Mouse (Mus musculus) hindbrain, embryonic 10.5 days (tissue): ENCODE data around the gene Erc2. TPM values are rescaled to one million over a fixed set of nuclear protein-coding genes. Genes with fewer than 3 reads are reported as not detected.

Experiments used
- DNase-seq: peaks from one replicate; pipeline ENCODE4 v3.0.0-alpha.2; 2017; ENCODE audit warnings: low spot score
- H3K27ac ChIP-seq: fragments of 300-500 bp; sonication (generic); 2 replicates; pipeline ENCODE4 v1.5.1; 2016; ENCODE audit warnings: mild to moderate bottlenecking, moderate library complexity
- H3K27me3 ChIP-seq: fragments of 300-500 bp; sonication (generic); 2 replicates; pipeline ENCODE4 v1.6.1; 2016; ENCODE audit warnings: mild to moderate bottlenecking; ENCODE audit not compliant: poor library complexity, insufficient read depth, severe bottlenecking
- H3K36me3 ChIP-seq: fragments of 300-500 bp; sonication (generic); 2 replicates; pipeline ENCODE4 v1.6.1; 2016; ENCODE audit warnings: mild to moderate bottlenecking, moderate library complexity
- H3K4me1 ChIP-seq: fragments of 300-500 bp; sonication (generic); replicated peaks from 2 replicates; pipeline ENCODE4 v1.6.1; 2016; ENCODE audit warnings: mild to moderate bottlenecking
- H3K4me3 ChIP-seq: fragments of 300-500 bp; sonication (generic); 2 replicates; pipeline ENCODE4 v1.5.1; 2016; ENCODE audit warnings: mild to moderate bottlenecking, moderate library complexity
- H3K9me3 ChIP-seq: fragments of 300-500 bp; sonication (generic); 2 replicates; pipeline ENCODE4 v1.6.1; 2016; ENCODE audit warnings: mild to moderate bottlenecking, moderate library complexity
- WGBS: fragments of 180-500 bp; shearing (Covaris S2); methylation state at CpG from one replicate; pipeline ENCODE4 v1.1.7; 2016; 5-methylcytosine and 5-hydroxymethylcytosine counted together
- polyA plus RNA-seq: library from polyadenylated mRNA; unstranded; fragments of >200 nt; fragmentation: Nextera tagmentation; extraction: Ambion mirVana; gene quantifications from 2 replicates; pipeline ENCODE4 v1.2.1, GENCODE M21; 2016

Gene Erc2
- polyA plus RNA-seq, 1 experiment from 2014 or later = 15.3 TPM

DNA sequence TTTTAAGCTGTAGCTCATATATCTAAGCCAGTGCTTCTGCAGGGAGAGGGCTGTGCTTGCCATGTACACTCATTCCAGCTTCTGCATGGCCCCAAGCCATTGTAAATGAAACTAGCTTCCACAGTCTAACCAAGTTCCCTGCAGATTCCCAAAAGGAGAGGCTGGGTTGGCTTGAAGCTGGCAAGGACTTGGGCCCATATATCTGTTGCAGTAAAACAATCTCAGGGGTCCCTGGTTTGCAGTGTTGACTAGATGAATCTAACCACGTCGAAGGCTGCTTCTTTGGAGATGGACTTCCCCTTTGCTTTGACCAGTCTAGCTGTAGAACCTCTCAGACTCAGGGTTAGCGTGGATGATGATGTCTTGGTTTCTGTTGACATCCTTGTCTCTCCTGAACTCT lies 716.9 kb downstream of the Erc2 start:
- Histone ChIP-seq H3K4me1 (peaks cover 4% of the 10 kb centered on the region), H3K27me3 (no peaks in the 10 kb centered on the region)
- WGBS = 99% methylated on average over 3 of the region's 3 CpGs

DNA sequence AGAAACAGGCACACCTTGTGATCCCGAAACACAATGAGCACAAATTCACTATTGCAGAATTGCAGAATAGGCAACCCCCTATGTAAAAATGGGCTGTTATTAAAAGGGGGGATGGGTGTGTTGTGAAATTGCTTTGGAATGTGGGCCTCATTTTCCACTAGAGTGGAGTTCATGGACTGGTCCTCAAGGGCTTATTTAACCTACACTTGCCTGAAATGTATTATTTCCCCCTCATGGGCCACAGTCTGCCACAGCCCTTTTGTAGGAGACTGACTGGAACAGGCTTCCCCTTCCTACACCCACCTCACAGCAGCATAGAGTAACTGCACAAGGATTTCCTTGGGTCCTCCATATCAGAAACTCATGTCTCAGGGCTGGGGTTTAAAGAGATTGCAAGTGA lies 726.9 kb downstream of the Erc2 start:
- 80% methylated on average over 1 of the region's 1 CpGs for WGBS
- Histone ChIP-seq H3K36me3 (no peaks in the 10 kb centered on the region), H3K27me3 (no peaks in the 10 kb centered on the region), H3K9me3 (no peaks in the 10 kb centered on the region), H3K4me1 (peaks cover 9% of the 10 kb centered on the region; the same call in 1 of the 2 replicates), H3K27ac (no peak overlapping the region), H3K4me3 (no peak overlapping the region)
- DNase-seq = no peak

More for the DNA sequence above, 716.9 kb downstream of the Erc2 start:
- no peaks in the 10 kb centered on the region for H3K36me3 ChIP-seq
- DNase-seq = no peak
- no peak overlapping the region for H3K27ac ChIP-seq
- no peak overlapping the region for H3K4me3 ChIP-seq
- no peaks in the 10 kb centered on the region for H3K9me3 ChIP-seq

DNA sequence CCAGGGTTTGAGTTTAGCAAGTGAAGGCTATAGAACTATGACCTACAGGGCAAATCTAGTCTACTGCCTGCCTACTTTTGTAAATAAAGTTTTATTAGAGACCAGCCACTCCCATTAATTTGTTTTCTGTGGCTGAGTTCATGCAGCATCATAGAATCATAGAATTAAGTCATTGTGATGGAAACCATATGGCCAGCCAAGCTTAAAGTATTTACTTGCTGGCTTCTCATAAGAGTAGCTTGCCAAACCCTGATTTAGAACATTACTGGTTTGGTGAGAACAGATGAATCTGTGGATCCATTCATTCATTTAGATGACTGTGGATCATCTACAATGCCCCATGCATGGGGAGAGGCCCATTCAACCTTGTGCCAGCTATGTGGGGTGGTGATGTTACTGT lies 733.8 kb downstream of the Erc2 start:
- DNase-seq = no peak
- Histone ChIP-seq H3K4me3 (no peak overlapping the region), H3K27ac (no peak overlapping the region), H3K4me1 (no peaks in the 10 kb centered on the region), H3K27me3 (no peaks in the 10 kb centered on the region), H3K9me3 (no peaks in the 10 kb centered on the region), H3K36me3 (no peaks in the 10 kb centered on the region)

DNA sequence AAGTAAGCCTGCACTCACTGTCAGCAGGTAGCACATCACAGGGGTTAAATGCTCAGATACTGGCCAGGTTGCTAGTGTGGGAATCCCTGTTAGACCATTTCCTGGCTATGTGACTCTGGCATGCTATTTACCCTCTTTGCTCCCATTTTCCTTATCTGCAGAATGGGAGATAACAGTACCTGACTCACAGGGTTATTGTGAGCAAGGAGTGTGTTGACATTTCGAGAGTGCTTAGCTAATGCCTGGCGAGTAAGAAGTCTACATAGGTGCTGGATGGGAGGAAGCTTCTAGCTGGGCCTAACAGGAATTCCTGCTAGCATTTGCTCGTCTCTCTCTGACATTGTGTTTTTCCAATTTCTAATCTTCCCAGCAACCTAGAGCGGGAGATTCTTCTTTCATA lies 737.3 kb downstream of the Erc2 start:
- DNase-seq = no peak
- Histone ChIP-seq H3K9me3 (no peaks in the 10 kb centered on the region), H3K36me3 (no peaks in the 10 kb centered on the region), H3K27ac (no peak overlapping the region), H3K4me1 (no peaks in the 10 kb centered on the region), H3K27me3 (no peaks in the 10 kb centered on the region), H3K4me3 (no peak overlapping the region)
- 82% methylated on average over 4 of the region's 4 CpGs for WGBS

DNA sequence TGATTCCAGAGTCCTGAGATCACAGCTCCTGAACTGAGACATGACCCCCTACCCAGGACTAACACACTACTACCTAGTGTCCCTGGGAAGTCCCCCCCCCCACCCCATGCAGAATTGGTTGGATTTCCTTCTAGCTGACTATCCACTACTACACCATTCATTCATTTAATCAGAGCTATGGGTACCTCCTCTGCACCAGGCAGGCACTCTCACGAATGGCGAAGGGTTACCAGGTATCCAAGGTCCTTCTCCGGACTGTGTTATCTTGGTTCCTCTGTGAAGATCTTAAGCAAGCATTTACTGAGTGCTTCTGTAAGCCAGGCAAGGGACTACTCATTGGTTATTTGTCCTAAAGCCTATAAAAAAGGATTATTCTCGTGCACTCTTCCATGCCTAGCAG lies 737.8 kb downstream of the Erc2 start:
- no peak overlapping the region for H3K4me3 ChIP-seq
- no peaks in the 10 kb centered on the region for H3K4me1 ChIP-seq
- no peak for DNase-seq
- H3K27me3 ChIP-seq = no peaks in the 10 kb centered on the region
- WGBS = 92% methylated on average over 4 of the region's 4 CpGs
- no peaks in the 10 kb centered on the region for H3K9me3 ChIP-seq
- H3K27ac ChIP-seq = no peak overlapping the region
- no peaks in the 10 kb centered on the region for H3K36me3 ChIP-seq

DNA sequence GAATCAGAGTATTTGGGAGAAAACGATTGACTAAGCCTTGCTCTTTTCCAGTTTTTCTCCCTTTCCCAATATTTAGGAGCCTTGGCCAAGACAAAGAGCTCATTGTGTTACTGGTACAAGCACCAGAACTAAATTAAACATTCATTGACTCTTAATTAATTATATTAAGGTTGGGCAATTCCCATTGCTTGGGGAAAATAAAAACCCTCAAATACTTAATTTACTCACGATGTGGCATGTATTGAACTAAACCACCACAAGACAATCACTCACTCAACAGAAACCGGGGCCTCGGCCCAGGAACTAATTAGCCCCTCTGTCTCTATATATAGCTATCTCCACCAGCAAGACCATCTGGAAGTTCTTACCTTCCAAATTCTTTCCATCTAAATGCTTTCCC lies 740.1 kb downstream of the Erc2 start:
- Histone ChIP-seq H3K4me1 (no peaks in the 10 kb centered on the region), H3K36me3 (no peaks in the 10 kb centered on the region), H3K4me3 (no peak overlapping the region), H3K27ac (no peak overlapping the region), H3K9me3 (no peaks in the 10 kb centered on the region), H3K27me3 (no peaks in the 10 kb centered on the region)
- WGBS = 77% methylated on average over 4 of the region's 4 CpGs
- DNase-seq = no peak

DNA sequence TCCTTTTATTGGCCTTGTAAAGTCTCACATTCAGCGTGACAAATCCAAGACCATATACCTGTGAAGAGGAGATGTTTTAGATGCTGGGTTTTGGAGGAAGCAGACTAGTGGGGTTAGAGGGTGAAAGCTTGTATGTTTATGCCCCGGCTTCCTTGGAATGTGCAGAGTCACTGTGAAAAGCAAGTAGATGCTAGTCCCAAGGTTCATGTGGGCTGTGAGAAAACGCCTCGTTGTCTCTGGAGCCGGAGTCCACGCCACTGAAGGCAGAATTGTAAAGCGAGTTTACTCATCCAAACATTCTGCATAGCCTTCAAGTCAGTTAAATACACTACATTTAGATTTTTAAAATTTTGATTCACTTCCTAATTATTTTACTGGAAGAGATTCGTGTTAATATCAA lies 748.5 kb downstream of the Erc2 start:
- 83% methylated on average over 8 of the region's 8 CpGs for WGBS
- Histone ChIP-seq H3K4me1 (peaks cover 8% of the 10 kb centered on the region), H3K27ac (no peak overlapping the region), H3K27me3 (peaks cover 67% of the 10 kb centered on the region), H3K4me3 (no peak overlapping the region), H3K9me3 (no peaks in the 10 kb centered on the region), H3K36me3 (no peaks in the 10 kb centered on the region)
- DNase-seq = no peak

DNA sequence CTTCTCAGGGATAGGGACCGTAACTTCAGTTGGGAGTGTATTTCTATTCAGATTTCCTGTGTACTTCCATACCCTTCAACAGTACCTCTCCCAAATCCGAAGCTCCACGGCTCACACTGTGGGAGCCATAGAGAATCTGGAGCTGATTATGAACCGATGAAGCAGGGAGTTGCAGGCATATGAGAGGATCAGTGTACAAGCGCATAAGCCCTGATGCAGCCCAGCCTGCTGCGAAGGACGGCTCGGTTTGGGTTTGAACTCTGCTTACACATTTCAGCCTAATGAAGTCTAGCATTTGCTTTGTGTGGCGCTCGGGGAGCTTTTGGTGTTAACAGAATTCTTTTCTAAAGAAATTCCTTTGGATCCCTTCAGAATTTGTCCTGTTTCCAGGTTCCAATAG lies 749.4 kb downstream of the Erc2 start:
- no peaks in the 10 kb centered on the region for H3K9me3 ChIP-seq
- no peak for DNase-seq
- H3K27ac ChIP-seq = no peak overlapping the region
- no peaks in the 10 kb centered on the region for H3K36me3 ChIP-seq
- 82% methylated on average over 10 of the region's 10 CpGs for WGBS
- H3K27me3 ChIP-seq = peaks cover 68% of the 10 kb centered on the region
- no peak overlapping the region for H3K4me3 ChIP-seq
- peaks cover 18% of the 10 kb centered on the region for H3K4me1 ChIP-seq

DNA sequence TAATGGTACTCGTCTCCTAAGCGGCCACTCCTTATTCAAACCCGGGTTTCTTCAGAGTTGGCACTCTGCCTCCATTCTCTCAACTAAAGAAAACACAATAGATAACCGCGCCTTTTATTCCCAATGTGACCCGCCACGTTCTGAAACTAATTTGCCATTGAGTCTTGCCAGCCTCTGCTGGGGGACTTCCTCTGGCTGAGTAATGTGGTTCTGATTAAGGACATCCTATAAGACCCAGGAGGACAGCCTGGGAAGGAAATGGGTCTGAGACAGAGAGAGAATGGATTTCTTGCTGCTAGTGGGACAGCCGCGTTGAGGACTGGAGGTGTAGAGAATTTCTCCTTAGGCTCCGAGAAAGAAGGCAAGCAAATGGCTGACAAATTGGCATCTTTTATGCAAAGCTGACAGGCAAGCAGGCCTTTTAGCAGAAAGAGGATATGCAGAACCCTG lies 753.4 kb downstream of the Erc2 start:
- no peak overlapping the region for H3K4me3 ChIP-seq
- peak; percentile 42 for DNase-seq
- H3K4me1 ChIP-seq = peaks cover 36% of the 10 kb centered on the region
- H3K36me3 ChIP-seq = no peaks in the 10 kb centered on the region
- H3K27me3 ChIP-seq = peaks cover 86% of the 10 kb centered on the region
- no peaks in the 10 kb centered on the region for H3K9me3 ChIP-seq
- 12% methylated on average over 10 of the region's 10 CpGs for WGBS
- H3K27ac ChIP-seq = 0 out of 2 replicates have a peak overlapping the region, but pooled peaks have one; percentile 50

DNA sequence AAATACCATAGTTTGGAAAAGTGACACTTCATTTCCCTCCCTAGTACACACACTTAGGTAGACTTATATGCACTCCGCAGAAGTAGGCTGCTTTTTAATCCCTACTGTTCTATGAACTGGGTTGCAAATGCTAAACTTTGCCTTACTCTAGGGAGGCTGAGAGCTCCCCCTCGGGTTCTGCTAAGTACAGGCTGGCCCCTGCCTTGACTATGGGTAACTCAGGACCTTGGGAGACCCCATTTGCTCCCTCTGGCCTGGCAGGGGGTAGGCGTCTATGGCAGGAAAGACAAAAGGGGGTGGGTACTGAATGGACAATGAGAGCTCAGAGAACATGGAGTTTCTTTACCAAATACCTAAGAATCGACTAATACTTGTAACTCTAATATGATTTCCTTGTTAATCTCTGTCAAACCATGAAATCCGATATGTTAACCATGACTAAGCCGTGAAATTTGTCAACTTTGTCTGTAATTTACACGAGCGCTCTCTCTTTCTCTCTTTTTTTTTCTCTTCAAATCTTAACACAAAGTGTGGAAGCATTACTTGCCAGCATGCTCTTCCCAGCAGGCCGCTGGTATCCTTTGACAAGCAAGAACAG lies 754.1 kb downstream of the Erc2 start:
- 36% methylated on average over 9 of the region's 9 CpGs for WGBS
- DNase-seq = peak; percentile 31
- H3K4me1 ChIP-seq = peaks cover 36% of the 10 kb centered on the region
- peaks cover 86% of the 10 kb centered on the region for H3K27me3 ChIP-seq
- no peak overlapping the region for H3K4me3 ChIP-seq
- H3K27ac ChIP-seq = 0 out of 2 replicates have a peak overlapping the region, but pooled peaks have one; percentile 50
- no peaks in the 10 kb centered on the region for H3K36me3 ChIP-seq
- H3K9me3 ChIP-seq = no peaks in the 10 kb centered on the region

DNA sequence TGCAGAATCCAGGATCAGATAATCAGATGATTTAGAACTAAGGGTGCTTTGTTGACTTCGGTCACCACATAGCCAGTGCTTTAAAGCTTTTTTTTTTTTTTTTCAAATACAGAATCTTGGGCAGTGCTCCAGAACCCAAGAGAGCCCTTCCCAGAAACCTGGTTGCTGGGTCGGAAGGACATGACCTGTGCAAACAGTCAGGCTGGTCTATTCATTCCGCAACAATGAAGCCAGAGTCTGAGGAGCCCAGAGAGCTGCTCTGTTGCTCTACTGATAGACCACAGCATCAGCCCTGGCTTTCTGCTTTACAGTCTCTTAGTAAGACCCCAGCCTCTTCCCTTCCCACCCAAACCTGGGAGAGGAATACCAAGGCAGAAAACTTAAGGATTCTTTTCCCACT lies 755.3 kb downstream of the Erc2 start:
- 61% methylated on average over 3 of the region's 3 CpGs for WGBS
- Histone ChIP-seq H3K27me3 (peaks cover 86% of the 10 kb centered on the region), H3K4me3 (no peak overlapping the region), H3K36me3 (no peaks in the 10 kb centered on the region), H3K27ac (no peak overlapping the region), H3K4me1 (peaks cover 36% of the 10 kb centered on the region), H3K9me3 (no peaks in the 10 kb centered on the region)
- DNase-seq = no peak

DNA sequence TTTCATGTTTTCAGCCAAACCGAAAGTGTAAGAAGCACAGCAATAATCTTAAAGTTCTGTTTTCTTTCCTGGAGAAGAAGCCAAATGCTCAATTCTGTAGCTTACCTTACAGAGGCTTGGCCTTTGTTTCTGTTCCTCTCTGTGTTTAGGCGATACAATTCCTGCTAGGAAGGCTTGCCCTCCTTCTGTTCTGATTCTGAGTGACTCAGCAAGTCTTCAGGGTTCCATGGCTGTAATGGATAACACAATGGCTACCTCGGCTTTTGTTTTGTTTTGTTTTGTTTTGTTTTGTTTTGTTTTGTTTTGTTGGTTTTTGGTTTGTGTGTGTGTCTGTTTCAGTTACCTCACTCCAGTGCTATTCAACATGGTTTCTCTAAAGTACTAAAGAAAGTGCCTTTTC lies 757.9 kb downstream of the Erc2 start:
- Histone ChIP-seq H3K9me3 (no peaks in the 10 kb centered on the region), H3K36me3 (no peaks in the 10 kb centered on the region), H3K27ac (no peak overlapping the region), H3K4me3 (no peak overlapping the region), H3K27me3 (peaks cover 84% of the 10 kb centered on the region), H3K4me1 (peaks cover 37% of the 10 kb centered on the region)
- 47% methylated on average over 3 of the region's 3 CpGs for whole genome bisulfite sequencing
- DNase-seq = no peak

DNA sequence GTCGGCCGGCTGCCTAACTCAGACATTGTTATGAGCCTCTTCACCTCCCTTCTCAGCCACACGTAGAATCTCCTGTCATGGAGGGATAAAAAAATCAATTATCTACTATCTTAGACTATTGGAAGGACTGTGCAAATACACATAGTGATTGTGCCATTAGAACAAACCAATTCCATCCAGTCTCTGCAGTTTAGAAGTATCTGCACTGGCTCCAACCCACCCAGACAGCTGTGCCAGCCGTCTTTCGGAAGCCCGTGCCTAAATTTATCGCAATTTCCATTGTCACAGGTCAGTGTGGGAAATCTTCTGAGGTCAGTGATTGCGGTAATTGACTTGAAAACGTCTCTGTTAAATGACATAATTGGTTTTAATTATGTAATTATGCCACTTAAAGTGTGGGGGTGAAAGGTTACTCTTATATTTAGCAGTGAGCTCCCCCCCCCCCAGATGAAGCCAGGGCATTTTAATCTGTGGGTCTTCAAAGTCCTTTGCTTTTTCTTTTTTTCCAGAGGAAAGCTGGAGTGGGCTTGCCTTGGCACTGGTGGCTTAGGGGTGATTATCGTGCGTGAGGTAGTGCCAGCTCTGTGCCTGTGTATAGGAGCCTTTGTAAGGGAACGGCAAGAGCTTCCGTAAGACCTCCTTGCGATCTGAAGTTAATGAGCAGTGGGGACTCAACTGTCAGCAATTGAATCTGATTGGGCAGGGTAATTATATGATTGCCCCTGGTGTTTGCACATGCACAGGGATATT lies 759.7 kb downstream of the Erc2 start:
- Histone ChIP-seq H3K36me3 (no peaks in the 10 kb centered on the region), H3K27ac (no peak overlapping the region), H3K27me3 (peaks cover 82% of the 10 kb centered on the region), H3K9me3 (no peaks in the 10 kb centered on the region), H3K4me3 (no peak overlapping the region), H3K4me1 (peaks cover 18% of the 10 kb centered on the region; the same call in 1 of the 2 replicates)
- no peak for DNase-seq
- 82% methylated on average over 14 of the region's 14 CpGs for WGBS
